Mouse (Mus musculus) G1E (cell line): Measurements from ENCODE around the gene Prrc2b.

Experiments used
- CTCF ChIP-seq: IDR thresholded peaks from 2 replicates; pipeline ENCODE4 v1.5.1; 2012; ENCODE audit warnings: low read depth, low read length, inconsistent platforms, mixed read lengths
- GATA1 ChIP-seq: IDR thresholded peaks from 2 replicates; pipeline ENCODE4 v1.6.1; 2012; ENCODE audit warnings: borderline replicate concordance, low read length, inconsistent platforms, mixed read lengths
- GATA2 ChIP-seq: IDR thresholded peaks from 2 replicates; pipeline ENCODE4 v1.6.1; 2012; ENCODE audit warnings: low read depth, low read length, inconsistent platforms, borderline replicate concordance

DNA sequence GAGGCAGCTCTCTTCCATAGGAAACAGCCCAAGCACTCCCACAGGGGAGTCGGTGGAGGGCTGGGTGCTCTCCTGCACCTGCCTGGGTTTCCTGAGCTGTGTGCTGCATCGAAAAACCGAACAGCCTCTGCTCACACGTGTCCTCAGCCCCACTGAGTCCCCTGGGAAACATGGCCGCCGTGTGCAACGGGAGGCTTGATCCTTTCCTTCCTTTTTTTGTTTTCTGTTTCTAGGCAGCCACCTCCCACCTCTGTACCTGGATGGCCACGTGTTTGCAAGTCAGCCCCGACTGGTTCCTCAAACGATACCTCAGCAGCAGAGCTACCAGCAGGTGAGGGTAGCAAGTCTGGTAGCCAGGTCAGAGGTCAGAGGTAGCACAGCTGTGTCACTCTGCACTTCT is 71.2 kb downstream of the Prrc2b start:
- TF ChIP-seq CTCF (no peak), GATA2 (no peak), GATA1 (no peak)
